Mouse (Mus musculus): Measurements from ENCODE around the gene Tbx4. TPM values are rescaled to one million over a fixed set of nuclear protein-coding genes. Genes with fewer than 3 reads are reported as not detected.

The Tbx4 gene
- polyA plus RNA-seq (2016; fragmentation: Nextera tagmentation; extraction: Ambion mirVana): 0.49 and 0.94 TPM in 2 replicates

- Histone ChIP-seq H3K27me3 (replicated peaks) (peaks cover 84% of the 10 kb centered on the region), H3K4me1 (replicated peaks) (peaks cover 29% of the 10 kb centered on the region), H3K4me3 (peak within 1 kb of the TSS; percentile 10), H3K36me3 (no peaks in the 10 kb centered on the region), H3K27ac (ENCODE audit: poor library complexity, severe bottlenecking) (no peak within 1 kb of the TSS), H3K9me3 (replicated peaks) (no peaks in the 10 kb centered on the region), H3K9ac (no peak within 1 kb of the TSS), H3K4me2 (peak within 1 kb of the TSS; percentile 22; the same call in 1 of the 2 replicates)
- peak; percentile 33; the same call in 1 of the 2 replicates for ATAC-seq (ENCODE audit: insufficient number of reproducible peaks, low FRiP score)
- WGBS: 18% methylated on average over 23 of the region's 28 CpGs
Observed at GRCm38 (mm10) chr11:85885665-85886428, at the start of gene Tbx4. Tbx4 (plus strand) TSS chr11:85886422.

- H3K4me1 ChIP-seq (replicated peaks): peaks cover 47% of the 10 kb centered on the region
- H3K4me2 ChIP-seq: peak overlapping the region; percentile 92
- H3K4me3 ChIP-seq: peak overlapping the region; percentile 74
- no peaks in the 10 kb centered on the region for H3K36me3 ChIP-seq
- 10% methylated on average over 32 of the region's 32 CpGs for WGBS
- peaks cover 82% of the 10 kb centered on the region for H3K27me3 ChIP-seq (replicated peaks)
- ATAC-seq (ENCODE audit: insufficient number of reproducible peaks, low FRiP score): no peak
- no peak overlapping the region for H3K27ac ChIP-seq (ENCODE audit: poor library complexity, severe bottlenecking)
- peak overlapping the region; percentile 73 for H3K9ac ChIP-seq
- H3K9me3 ChIP-seq (replicated peaks): no peaks in the 10 kb centered on the region
Observed at GRCm38 (mm10) chr11:85836523-85837290, 49.5 kb upstream of the Tbx4 start.

- H3K27me3 ChIP-seq (replicated peaks): peaks cover 80% of the 10 kb centered on the region
- peak overlapping the region; percentile 74 for H3K4me3 ChIP-seq
- no peaks in the 10 kb centered on the region for H3K36me3 ChIP-seq
- 3% methylated on average over 18 of the region's 18 CpGs for WGBS
- H3K4me2 ChIP-seq: peak overlapping the region; percentile 92
- ATAC-seq (ENCODE audit: insufficient number of reproducible peaks, low FRiP score): no peak
- H3K9me3 ChIP-seq (replicated peaks): no peaks in the 10 kb centered on the region
- peaks cover 46% of the 10 kb centered on the region for H3K4me1 ChIP-seq (replicated peaks)
- H3K27ac ChIP-seq (ENCODE audit: poor library complexity, severe bottlenecking): no peak overlapping the region
- peak overlapping the region; percentile 73 for H3K9ac ChIP-seq
Observed at GRCm38 (mm10) chr11:85837291-85837647, 49.0 kb upstream of the Tbx4 start.

GRCm38 (mm10) chr11:85837648-85838423 is 48.4 kb upstream of the Tbx4 start:
- Histone ChIP-seq H3K4me1 (replicated peaks) (peaks cover 47% of the 10 kb centered on the region), H3K9ac (peak overlapping the region; percentile 73), H3K4me3 (peak overlapping the region; percentile 74), H3K36me3 (no peaks in the 10 kb centered on the region), H3K27ac (ENCODE audit: poor library complexity, severe bottlenecking) (peak overlapping the region; percentile 21; the same call in 1 of the 2 replicates), H3K4me2 (peak overlapping the region; percentile 92), H3K9me3 (replicated peaks) (no peaks in the 10 kb centered on the region), H3K27me3 (replicated peaks) (peaks cover 80% of the 10 kb centered on the region)
- 2% methylated on average over 66 of the region's 67 CpGs for WGBS
- no peak for ATAC-seq (ENCODE audit: insufficient number of reproducible peaks, low FRiP score)

GRCm38 (mm10) chr11:85838424-85839257 is 47.6 kb upstream of the Tbx4 start:
- ATAC-seq (ENCODE audit: insufficient number of reproducible peaks, low FRiP score): no peak
- Histone ChIP-seq H3K4me3 (peak overlapping the region; percentile 74), H3K4me1 (replicated peaks) (peaks cover 53% of the 10 kb centered on the region), H3K9ac (peak overlapping the region; percentile 73), H3K36me3 (no peaks in the 10 kb centered on the region), H3K4me2 (peak overlapping the region; percentile 92), H3K27me3 (replicated peaks) (peaks cover 80% of the 10 kb centered on the region), H3K27ac (ENCODE audit: poor library complexity, severe bottlenecking) (no peak overlapping the region), H3K9me3 (replicated peaks) (no peaks in the 10 kb centered on the region)
- 13% methylated on average over 20 of the region's 20 CpGs for WGBS

- Histone ChIP-seq H3K4me3 (peak overlapping the region; percentile 9; the same call in 1 of the 2 replicates), H3K9ac (no peak overlapping the region), H3K27ac (ENCODE audit: poor library complexity, severe bottlenecking) (no peak overlapping the region), H3K4me1 (replicated peaks) (peaks cover 55% of the 10 kb centered on the region), H3K9me3 (replicated peaks) (no peaks in the 10 kb centered on the region), H3K4me2 (peak overlapping the region; percentile 93), H3K27me3 (replicated peaks) (peaks cover 75% of the 10 kb centered on the region), H3K36me3 (no peaks in the 10 kb centered on the region)
- WGBS: 32% methylated on average over 7 of the region's 7 CpGs
- ATAC-seq (ENCODE audit: insufficient number of reproducible peaks, low FRiP score): no peak
Observed at GRCm38 (mm10) chr11:85839258-85840030, 46.8 kb upstream of the Tbx4 start.

- H3K27ac ChIP-seq (ENCODE audit: poor library complexity, severe bottlenecking): no peak overlapping the region
- H3K36me3 ChIP-seq: no peaks in the 10 kb centered on the region
- peaks cover 55% of the 10 kb centered on the region for H3K4me1 ChIP-seq (replicated peaks)
- H3K4me3 ChIP-seq: peak overlapping the region; percentile 22
- peaks cover 72% of the 10 kb centered on the region for H3K27me3 ChIP-seq (replicated peaks)
- WGBS: 16% methylated on average over 27 of the region's 27 CpGs
- peak overlapping the region; percentile 44; the same call in 1 of the 2 replicates for H3K9ac ChIP-seq
- H3K4me2 ChIP-seq: peak overlapping the region; percentile 93
- H3K9me3 ChIP-seq (replicated peaks): no peaks in the 10 kb centered on the region
- ATAC-seq (ENCODE audit: insufficient number of reproducible peaks, low FRiP score): no peak
Observed at GRCm38 (mm10) chr11:85840031-85840802, 46.0 kb upstream of the Tbx4 start.

GRCm38 (mm10) chr11:85840803-85841145 is 45.4 kb upstream of the Tbx4 start:
- Histone ChIP-seq H3K9ac (0 out of 2 replicates have a peak overlapping the region, but pooled peaks have one; percentile 44), H3K27me3 (replicated peaks) (peaks cover 72% of the 10 kb centered on the region), H3K9me3 (replicated peaks) (no peaks in the 10 kb centered on the region), H3K36me3 (no peaks in the 10 kb centered on the region), H3K4me2 (peak overlapping the region; percentile 93), H3K4me3 (peak overlapping the region; percentile 22), H3K4me1 (replicated peaks) (peaks cover 55% of the 10 kb centered on the region), H3K27ac (ENCODE audit: poor library complexity, severe bottlenecking) (no peak overlapping the region)
- 12% methylated on average over 21 of the region's 21 CpGs for WGBS
- no peak for ATAC-seq (ENCODE audit: insufficient number of reproducible peaks, low FRiP score)

GRCm38 (mm10) chr11:85841211-85841681 is 45.0 kb upstream of the Tbx4 start:
- no peak for ATAC-seq (ENCODE audit: insufficient number of reproducible peaks, low FRiP score)
- Histone ChIP-seq H3K4me3 (peak overlapping the region; percentile 38; the same call in 1 of the 2 replicates), H3K4me2 (peak overlapping the region; percentile 93), H3K27me3 (replicated peaks) (peaks cover 72% of the 10 kb centered on the region), H3K9ac (no peak overlapping the region), H3K36me3 (no peaks in the 10 kb centered on the region), H3K9me3 (replicated peaks) (no peaks in the 10 kb centered on the region), H3K27ac (ENCODE audit: poor library complexity, severe bottlenecking) (no peak overlapping the region), H3K4me1 (replicated peaks) (peaks cover 55% of the 10 kb centered on the region)
- WGBS: 23% methylated on average over 8 of the region's 8 CpGs

Data from heart, embryonic 12.5 days (tissue).